In genomic region chr2:52741681-52742255, GRCm38 (mm10) we compare ENCODE assay signal across 8 mouse cellular contexts. TPM values are rescaled to one million over a fixed set of nuclear protein-coding genes. Genes with fewer than 3 reads are reported as not detected.
DNase-seq lines count a peak whose midpoint lies in the region; ATAC-seq and TF ChIP-seq lines count a peak whose summit lies in the region.

No protein-coding gene starts in this region.

- H3K27ac ChIP-seq in lung, embryonic 14.5 days (ENCODE audit: low read depth): peak overlapping the region; percentile 97
- H3K27ac ChIP-seq in embryonic fibroblast, embryonic 13.5 days (ENCODE audit: insufficient read depth, low read length): peak overlapping the region; percentile 76
- H3K27ac ChIP-seq in hindbrain, embryonic 12.5 days: peak overlapping the region; percentile 96
- H3K27ac ChIP-seq in liver, embryonic 15.5 days (replicated peaks): peak overlapping the region; percentile 80
- peak overlapping the region; percentile 99 for H3K27ac ChIP-seq in olfactory bulb, adult 2 months (ENCODE audit: insufficient read depth, low read depth, low read length)

- no peaks in the 10 kb centered on the region for H3K27me3 ChIP-seq in lung, embryonic 14.5 days (ENCODE audit: insufficient read depth, low read length)
- no peaks in the 10 kb centered on the region for H3K27me3 ChIP-seq in hindbrain, embryonic 12.5 days
- H3K27me3 ChIP-seq in liver, embryonic 15.5 days: no peaks in the 10 kb centered on the region

- peak; percentile 83 for DNase-seq in lung, embryonic 14.5 days
- DNase-seq in lung, postnatal 14 days: no peak
- peak; percentile 84 for DNase-seq in ZHBTc4 (ENCODE audit: low read depth, low spot score)
- no peak for DNase-seq in adrenal gland, adult (ENCODE audit: inconsistent age in 2 of 2, low spot score in 1 of 2)

- no peaks in the 10 kb centered on the region; the same call in 1 of the 2 replicates for H3K36me3 ChIP-seq in lung, embryonic 14.5 days (ENCODE audit: insufficient read depth)
- H3K36me3 ChIP-seq in hindbrain, embryonic 12.5 days: no peaks in the 10 kb centered on the region
- no peaks in the 10 kb centered on the region for H3K36me3 ChIP-seq in liver, embryonic 15.5 days (replicated peaks)

- TF ChIP-seq CTCF in lung, embryonic 14.5 days (IDR thresholded peaks at IDR 0.05; ENCODE audit: low read depth): no peak
- no peak for TF ChIP-seq CTCF in embryonic fibroblast, embryonic 13.5 days (IDR thresholded peaks at IDR 0.05; ENCODE audit: borderline replicate concordance, insufficient read depth, low read length)
- no peak for TF ChIP-seq CTCF in olfactory bulb, adult 2 months (IDR thresholded peaks at IDR 0.05; ENCODE audit: insufficient read depth, low read depth, low read length)

- WGBS in lung, embryonic 14.5 days: under 1% methylated on average over 45 of the region's 54 CpGs
- WGBS in hindbrain, embryonic 12.5 days: under 1% methylated on average over 54 of the region's 54 CpGs
- under 1% methylated on average over 54 of the region's 54 CpGs for WGBS in liver, embryonic 15.5 days (ENCODE audit: insufficient replicate concordance)
- WGBS in olfactory bulb, adult 2 months: under 1% methylated on average over 51 of the region's 54 CpGs

- peak; percentile 93 for ATAC-seq in lung, embryonic 14.5 days (ENCODE audit: insufficient read depth)
- peak; percentile 95 for ATAC-seq in hindbrain, embryonic 12.5 days (ENCODE audit: low FRiP score)
- ATAC-seq in liver, embryonic 15.5 days (ENCODE audit: insufficient read depth): peak; percentile 89

- peak; percentile 71; the same call in 1 of the 2 replicates for TF ChIP-seq POLR2A in embryonic fibroblast, embryonic 13.5 days (IDR thresholded peaks at IDR 0.05; ENCODE audit: low read depth, low read length)
- TF ChIP-seq POLR2A in olfactory bulb, adult 2 months (IDR thresholded peaks at IDR 0.05; ENCODE audit: insufficient read depth, low read depth, low read length): peak; percentile 43; the same call in 1 of the 2 replicates

- H3K4me3 ChIP-seq in lung, embryonic 14.5 days (ENCODE audit: low read depth, low read length): peak overlapping the region; percentile 80
- peak overlapping the region; percentile 83 for H3K4me3 ChIP-seq in embryonic fibroblast, embryonic 13.5 days (ENCODE audit: insufficient read depth, low read length)
- H3K4me3 ChIP-seq in hindbrain, embryonic 12.5 days: peak overlapping the region; percentile 88
- peak overlapping the region; percentile 84 for H3K4me3 ChIP-seq in liver, embryonic 15.5 days (replicated peaks)
- H3K4me3 ChIP-seq in olfactory bulb, adult 2 months (ENCODE audit: insufficient read depth, low read depth, low read length): peak overlapping the region; percentile 83

- H3K9ac ChIP-seq in lung, embryonic 14.5 days: peak overlapping the region; percentile 90
- peak overlapping the region; percentile 83 for H3K9ac ChIP-seq in hindbrain, embryonic 12.5 days
- peak overlapping the region; percentile 79 for H3K9ac ChIP-seq in liver, embryonic 15.5 days

- no peaks in the 10 kb centered on the region for H3K4me1 ChIP-seq in lung, embryonic 14.5 days (ENCODE audit: insufficient read depth)
- H3K4me1 ChIP-seq in embryonic fibroblast, embryonic 13.5 days (ENCODE audit: control insufficient read depth, insufficient read depth, low read length): no peaks in the 10 kb centered on the region
- peaks cover 8% of the 10 kb centered on the region for H3K4me1 ChIP-seq in hindbrain, embryonic 12.5 days
- H3K4me1 ChIP-seq in liver, embryonic 15.5 days (replicated peaks): peaks cover 23% of the 10 kb centered on the region
- H3K4me1 ChIP-seq in olfactory bulb, adult 2 months (ENCODE audit: control insufficient read depth, insufficient read depth, low read length): 0 out of 2 replicates have a peak, but pooled peaks cover 2% of the 10 kb centered on the region

- peak overlapping the region; percentile 80 for H3K4me2 ChIP-seq in lung, embryonic 14.5 days
- peak overlapping the region; percentile 65 for H3K4me2 ChIP-seq in hindbrain, embryonic 12.5 days (replicated peaks)
- peak overlapping the region; percentile 93 for H3K4me2 ChIP-seq in liver, embryonic 15.5 days

- no peaks in the 10 kb centered on the region for H3K9me3 ChIP-seq in lung, embryonic 14.5 days (ENCODE audit: low read depth, low read length)
- H3K9me3 ChIP-seq in hindbrain, embryonic 12.5 days (replicated peaks): no peaks in the 10 kb centered on the region
- no peaks in the 10 kb centered on the region for H3K9me3 ChIP-seq in liver, embryonic 15.5 days (replicated peaks)

RNA-seq across cellular contexts. Expression of gene Stam2, which starts 0.3 kb away (rescaled TPM):
- polyA plus RNA-seq in lung, embryonic 14.5 days (2014; fragmentation: Nextera tagmentation; extraction: Ambion mirVana): 37.1 and 38.2 TPM in 2 replicates
- polyA plus RNA-seq in embryonic fibroblast, embryonic 13.5 days (2011; ENCODE audit: insufficient read length, low read depth, missing spikeins): 39.8 and 43.0 TPM in 2 replicates
- polyA plus RNA-seq in hindbrain, embryonic 12.5 days (2016; fragmentation: Nextera tagmentation; extraction: Ambion mirVana): 48.2 and 48.8 TPM in 2 replicates
- polyA plus RNA-seq in liver, embryonic 15.5 days (2015; fragmentation: Nextera tagmentation; extraction: Ambion mirVana): 8.3 and 9.0 TPM in 2 replicates
- not detected in 2 replicates for polyA plus RNA-seq in olfactory bulb, adult 2 months (2012; ENCODE audit: insufficient read depth, insufficient read length, low replicate concordance, missing spikeins)

Comparison
In these comparisons a context has a peak if more than half of its experiments do, and no peak if none do; other contexts are left out.
1. DNase-seq: peak in lung, embryonic 14.5 days (single experiment) and ZHBTc4 (single experiment); none in lung, postnatal 14 days (single experiment) and adrenal gland, adult (0 of 2).
2. Peak in every context shown above with its lines, with median percentiles within 50 percentile points of each other: ATAC-seq, H3K27ac ChIP-seq, H3K4me2 ChIP-seq, H3K4me3 ChIP-seq and H3K9ac ChIP-seq.